Mouse (Mus musculus): ENCODE measurements around the gene Myh7.

GRCm38 (mm10) chr14:54981934-54982333 is 12.5 kb downstream of the Myh7 start:
- TF ChIP-seq CTCF (IDR thresholded peaks at IDR 0.05; ENCODE audit: low read depth, low read length) (no peak), POLR2A (IDR thresholded peaks at IDR 0.05; ENCODE audit: borderline replicate concordance, low read depth, low read length) (no peak)
